Mouse (Mus musculus) left cerebral cortex, postnatal 14 days (tissue): ENCODE data around the gene Psen2. TPM values are rescaled to one million over a fixed set of nuclear protein-coding genes. Genes with fewer than 3 reads are reported as not detected.

Experiments used
- DNase-seq, 2 experiments: peaks; one replicate each; pipeline ENCODE4 v3.0.0; 2021 to 2022; ENCODE audit warnings: low spot score in 2 of 2, mixed read lengths in 1 of 2
- intact Hi-C: fragments of 180-260 bp; cut with DNase I; formaldehyde crosslinking; loops from one replicate; pipeline ENCODE4 v1.15.1; 2025
- total RNA-seq, 2 experiments: library from RNA; stranded (reverse); gene quantifications; 2 replicates each; pipeline ENCODE4 v1.2.3; 2021

Psen2 gene
- total RNA-seq, 2 experiments from 2014 or later: 18.1 to 20.8 TPM

DNA sequence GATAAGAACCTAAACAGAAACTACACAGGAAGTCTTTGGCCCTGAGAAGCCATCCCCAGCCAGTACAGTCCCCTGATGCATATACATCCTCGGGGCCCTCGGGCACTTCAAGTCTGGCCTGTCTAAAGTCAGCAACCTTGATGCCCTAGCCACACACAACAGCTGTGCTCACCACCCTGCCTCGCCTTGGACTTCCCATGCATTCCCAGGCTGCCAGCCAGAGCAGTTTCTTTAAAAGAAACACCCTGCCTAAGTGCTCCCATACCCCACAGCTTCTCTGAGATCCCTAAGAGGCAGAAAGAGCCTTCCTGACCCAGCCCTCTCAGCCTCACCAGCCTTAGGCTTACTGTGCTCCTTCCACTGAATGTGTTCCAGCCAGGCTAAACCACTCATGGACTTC is 76.9 kb downstream of the Psen2 start:
- no peak for DNase-seq
- intact Hi-C loops: no loop called here

DNA sequence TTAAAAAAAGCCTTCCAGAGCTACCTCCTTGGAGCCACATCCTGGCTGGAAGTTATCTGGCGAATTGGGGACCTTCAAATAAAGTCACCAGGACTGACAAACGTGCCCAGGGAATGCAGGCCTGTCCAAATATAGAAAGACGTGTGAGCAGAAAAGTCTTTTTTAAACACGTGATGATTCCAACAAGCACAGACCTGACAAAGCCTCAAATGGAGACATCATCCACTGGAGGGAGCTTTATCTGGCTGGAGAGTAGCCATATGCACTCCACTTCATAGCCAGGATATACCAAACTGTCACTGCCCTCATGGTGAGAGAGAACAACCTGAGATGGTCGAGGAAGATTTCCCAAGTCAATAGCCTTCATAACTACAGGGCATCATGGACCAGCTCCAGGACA is 77.4 kb downstream of the Psen2 start:
- DNase-seq: peak in 1 of 2 experiments; percentile 59
- intact Hi-C loops: no loop called here

DNA sequence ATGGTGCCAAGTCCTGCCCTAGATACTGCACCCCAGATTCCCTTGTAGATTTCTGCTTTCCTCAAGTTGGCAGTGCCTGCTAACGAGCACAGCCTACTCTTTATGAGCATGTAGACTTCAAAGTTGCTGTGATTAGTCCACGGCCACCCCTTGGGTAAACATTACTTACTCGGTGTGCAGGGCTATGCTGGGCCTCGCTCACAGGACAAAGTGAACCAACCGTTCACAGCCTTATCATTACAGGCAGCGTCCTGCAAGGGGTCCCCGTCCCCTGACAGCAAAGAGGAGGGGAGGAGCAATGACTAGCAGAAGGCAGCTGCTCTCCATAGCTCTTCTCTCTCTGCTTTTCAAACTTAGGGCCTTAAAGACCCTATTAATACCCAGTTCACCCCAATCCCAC is 78.5 kb downstream of the Psen2 start:
- intact Hi-C loops: no loop called here
- no peak for DNase-seq

DNA sequence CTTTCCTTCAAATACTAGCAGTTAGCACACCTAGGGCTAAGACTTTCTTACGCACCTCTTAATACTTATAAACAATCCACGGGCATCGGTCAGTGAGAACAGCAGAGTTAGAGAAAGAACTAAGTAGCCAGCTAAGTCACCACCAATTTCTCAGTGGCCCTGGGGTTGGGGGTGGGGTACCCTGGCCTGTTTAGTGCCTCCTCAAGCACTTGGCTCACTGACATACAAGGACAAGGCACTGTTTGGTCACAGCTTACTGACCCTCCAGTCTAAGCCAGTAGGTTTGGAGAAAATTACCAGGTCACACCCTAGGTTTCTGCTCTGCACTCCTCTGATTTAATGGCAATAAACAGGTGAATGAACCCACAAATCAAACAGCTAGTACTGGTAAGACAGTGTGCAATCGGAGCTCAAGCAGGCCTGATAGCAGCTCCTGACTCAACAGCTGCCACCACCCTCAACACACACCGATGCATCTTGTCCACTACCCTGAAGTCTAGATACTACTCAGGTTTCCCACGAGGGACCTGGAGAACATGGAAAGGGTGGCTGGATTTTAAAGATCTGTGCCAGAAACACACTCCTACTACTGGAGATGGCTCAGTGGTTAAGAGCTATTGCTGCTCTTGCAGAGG is 79.6 kb downstream of the Psen2 start:
- DNase-seq: no peak
- intact Hi-C loops: no loop called here

DNA sequence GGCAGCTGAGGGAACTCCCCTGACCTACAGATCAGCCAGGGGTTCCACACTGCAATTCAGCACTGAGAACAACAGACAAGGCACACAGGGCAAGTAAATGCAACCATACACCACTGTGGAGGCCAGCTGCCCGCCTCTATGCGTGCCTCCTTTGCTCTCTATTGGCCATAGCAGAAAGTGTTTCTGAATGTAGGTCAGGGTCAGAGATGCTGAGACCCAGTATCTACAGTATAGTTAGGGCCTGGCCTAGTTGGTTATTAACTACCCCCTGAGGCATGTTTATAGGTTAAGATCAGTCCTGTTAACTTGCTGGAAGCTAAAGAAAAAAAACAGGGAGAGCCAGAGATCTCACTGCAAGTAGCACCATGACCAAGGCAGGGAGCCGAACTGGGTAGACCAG is 80.5 kb downstream of the Psen2 start:
- no peak for DNase-seq
- intact Hi-C loops: no loop called here

DNA sequence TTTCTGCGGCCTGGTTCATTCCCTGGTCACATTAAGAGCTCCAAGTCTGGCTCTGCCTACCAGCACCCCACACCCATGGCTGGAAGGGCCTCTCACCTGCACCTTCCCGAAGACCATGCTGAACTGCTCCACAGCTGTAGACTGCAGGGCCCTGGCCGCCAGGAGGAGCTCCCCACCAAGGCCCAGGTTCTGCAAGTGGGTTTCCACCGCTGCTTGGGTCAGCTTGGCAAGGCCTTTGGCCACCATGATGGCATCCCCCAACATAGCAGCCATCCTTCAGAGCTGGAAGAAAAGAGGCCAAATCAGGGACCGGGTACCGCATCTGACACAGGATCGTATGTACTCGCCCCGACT is 81.3 kb downstream of the Psen2 start:
- no peak for DNase-seq
- intact Hi-C loops: no loop called here

DNA sequence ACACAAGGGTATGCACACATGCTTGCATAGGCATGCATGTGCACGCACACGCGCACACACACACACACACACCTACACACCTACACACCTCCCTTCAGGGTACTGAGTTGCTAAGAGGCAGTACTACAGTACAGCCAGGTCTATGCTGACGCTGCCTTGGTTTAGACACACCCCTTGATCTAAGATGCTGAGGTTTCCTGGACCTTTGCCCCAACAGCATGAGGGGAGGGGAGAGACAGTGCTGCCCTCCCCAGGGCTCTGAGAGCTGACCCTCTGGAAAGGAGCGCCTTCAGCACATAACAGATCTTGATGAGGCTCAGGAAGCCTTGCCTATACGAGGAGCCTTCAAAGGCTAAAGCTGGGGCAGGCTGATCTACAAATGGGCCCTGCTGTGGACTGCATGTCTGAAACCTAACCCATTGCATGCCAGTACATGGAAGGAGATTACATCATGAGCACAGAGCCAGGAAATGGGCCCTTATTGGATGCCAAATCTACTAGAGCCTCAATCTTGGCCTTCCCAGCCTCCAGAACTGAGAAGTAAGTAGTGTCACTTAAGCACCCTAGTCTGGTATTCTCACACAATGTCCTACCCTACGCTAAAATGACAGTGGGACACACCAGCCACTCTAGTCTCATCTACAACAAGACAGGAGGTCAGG is 81.8 kb downstream of the Psen2 start:
- DNase-seq: no peak
- intact Hi-C loops: no loop called here

DNA sequence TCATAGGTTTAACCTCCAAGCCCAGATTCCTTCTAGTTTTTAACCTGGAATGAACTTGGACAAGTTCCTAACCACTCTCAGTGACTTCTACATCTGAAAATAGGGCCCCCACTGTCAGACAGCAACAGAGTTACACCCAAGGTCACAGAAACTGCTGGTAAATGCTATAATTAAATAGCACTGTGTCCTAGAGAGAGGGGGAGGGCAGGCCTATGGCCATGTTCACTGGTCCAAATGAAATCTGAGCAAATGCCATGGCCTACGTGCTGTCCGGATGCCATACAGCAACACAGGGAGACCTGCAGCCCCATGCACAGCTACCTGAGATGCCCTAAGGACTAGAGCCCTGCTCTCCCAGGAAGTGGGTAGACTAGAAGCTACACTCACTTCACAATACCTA is 83.4 kb downstream of the Psen2 start:
- intact Hi-C loops: loop anchor here (10.0 kb wide), 1 partner anchor 245 kb away; no protein-coding TSS in a partner anchor
- no peak for DNase-seq

DNA sequence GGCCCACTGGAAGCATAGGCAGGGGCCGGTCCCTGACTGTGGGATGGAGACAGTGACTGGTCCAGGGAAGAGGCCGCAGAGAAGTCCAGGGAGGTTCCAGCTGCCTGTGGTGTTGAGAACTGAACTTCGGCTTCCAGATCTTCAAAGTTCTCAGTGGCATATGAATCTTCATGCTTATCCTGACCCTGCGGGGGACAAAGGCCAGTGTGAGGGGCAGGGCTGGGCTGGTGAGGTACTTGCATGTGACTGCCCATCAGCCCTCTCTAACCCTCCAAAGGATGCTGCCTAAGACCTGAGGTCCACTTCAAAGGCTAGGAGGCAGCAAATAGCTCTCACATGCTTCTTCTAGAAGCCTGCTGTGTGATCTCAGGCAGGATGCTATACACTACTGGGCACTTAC is 84.1 kb downstream of the Psen2 start:
- no peak for DNase-seq
- intact Hi-C loops: loop anchor here (10.0 kb wide), 1 partner anchor 246 kb away; no protein-coding TSS in a partner anchor

DNA sequence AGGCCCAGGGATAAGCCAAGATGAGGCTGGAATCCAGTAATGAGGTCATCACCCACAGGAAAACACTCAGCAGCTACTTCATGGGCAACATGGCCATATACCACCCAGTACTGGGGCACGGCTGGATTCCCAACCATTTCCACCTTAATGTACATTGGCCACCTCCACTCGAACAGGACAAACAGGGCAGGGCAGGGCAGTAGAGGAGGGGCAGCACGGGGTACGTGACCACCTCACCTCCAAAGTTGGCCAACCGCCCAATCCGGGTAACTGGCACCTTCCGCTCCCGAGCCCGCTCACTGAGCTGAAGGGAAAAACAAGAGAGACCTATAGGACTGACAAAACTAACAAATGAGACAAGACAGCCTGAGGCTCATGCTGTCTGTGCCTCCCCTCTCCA is 84.9 kb downstream of the Psen2 start:
- DNase-seq: no peak
- intact Hi-C loops: loop anchor here (10.0 kb wide), 1 partner anchor 246 kb away; no protein-coding TSS in a partner anchor

Other genes with a start within 250 kb of the Psen2 start
- 10 to 100 TPM; 31.3 to 34.9 TPM for gene Coq8a, start 63.8 kb downstream of the Psen2 start, total RNA-seq
- 10 to 100 TPM; 14.0 to 14.3 TPM for gene Itpkb, start 67.0 kb upstream of the Psen2 start, total RNA-seq
- 100 to 1,000 TPM; 146 to 150 TPM for gene Stum, start 220.1 kb upstream of the Psen2 start, total RNA-seq